Mouse (Mus musculus): Measurements from ENCODE around the gene Vmn1r222.
"Not testable (repeated sequence)": the region's sequence is repeated elsewhere in the genome, so short reads cannot be mapped to it uniquely, and the experiment has no call there.

The Vmn1r222 gene

DNA sequence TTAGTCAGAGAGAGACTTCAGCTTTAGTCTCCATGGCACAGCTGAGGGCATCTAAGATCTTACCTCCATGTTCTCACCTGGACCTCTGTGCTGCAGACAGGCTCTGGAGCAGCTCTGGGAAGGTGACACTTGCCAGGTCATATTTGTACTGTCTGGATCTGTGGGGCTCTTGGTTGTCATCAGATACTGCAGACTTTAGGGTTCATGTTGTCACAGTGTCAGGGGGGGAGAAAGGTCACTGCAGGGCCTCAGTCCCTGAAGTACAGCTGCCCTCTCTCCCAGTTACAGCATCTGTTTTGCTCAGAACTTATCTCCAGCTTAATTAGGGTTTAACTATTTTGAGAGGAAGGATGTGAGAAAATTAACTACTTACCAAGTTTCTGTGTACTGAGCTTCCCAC lies at the start of gene Vmn1r222:
Gene Vmn1r222, minus strand, starts transcription at position 101 of the 400 bp plus-strand sequence.
- DNase-seq (ENCODE audit: extremely low read depth, low read depth, low spot score) = not testable (repeated sequence)

GRCm38 (mm10) chr13:23285191-23285920 lies 49.6 kb upstream of the Vmn1r222 start:
- DNase-seq (ENCODE audit: extremely low read depth, low read depth, low spot score) = no peak

DNA sequence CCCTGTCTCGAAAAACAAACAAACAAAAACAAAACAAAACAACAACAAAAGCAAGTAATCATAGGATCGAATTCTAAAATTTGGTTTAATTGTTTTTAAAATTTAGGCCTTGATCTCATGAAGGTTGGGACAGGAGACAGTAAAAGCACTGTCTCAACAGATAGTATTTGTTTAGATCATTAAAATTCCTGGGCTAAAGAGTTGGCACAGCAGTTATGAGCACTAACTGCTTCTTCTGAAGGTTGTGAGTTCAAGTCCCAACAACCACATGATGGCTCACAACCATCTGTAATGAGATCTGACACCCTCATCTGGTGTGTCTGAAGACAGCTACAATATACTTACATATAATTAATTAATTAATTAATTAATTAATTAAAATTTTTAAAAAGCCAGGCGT lies 44.2 kb upstream of the Vmn1r222 start:
- no peak for DNase-seq (ENCODE audit: extremely low read depth, low read depth, low spot score)

- no peak for DNase-seq (ENCODE audit: extremely low read depth, low read depth, low spot score)
These were observed 43.8 kb upstream of the Vmn1r222 start for GRCm38 (mm10) chr13:23279576-23279975.

- DNase-seq (ENCODE audit: extremely low read depth, low read depth, low spot score) = no peak
These were observed 34.8 kb upstream of the Vmn1r222 start for GRCm38 (mm10) chr13:23270321-23271101.

DNA sequence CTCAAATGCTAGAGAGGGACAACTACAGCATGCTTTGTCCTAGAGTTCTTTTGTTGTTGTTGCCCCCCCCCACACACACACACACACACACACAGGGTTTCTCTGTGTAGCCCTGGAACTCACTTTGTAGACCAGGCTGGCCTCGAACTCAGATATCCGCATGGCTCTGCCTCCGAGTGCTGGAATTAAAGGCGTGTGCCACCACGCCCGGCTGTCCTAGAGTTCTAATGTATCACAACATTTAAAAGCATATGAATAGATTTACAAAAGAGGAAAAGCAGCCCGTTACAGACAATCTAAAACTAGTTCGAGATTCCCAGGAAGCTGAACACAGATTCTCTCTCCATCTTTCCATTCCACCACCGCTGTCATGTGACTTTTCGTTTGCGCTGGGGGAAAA lies 33.9 kb upstream of the Vmn1r222 start:
- DNase-seq (ENCODE audit: extremely low read depth, low read depth, low spot score) = no peak

DNA sequence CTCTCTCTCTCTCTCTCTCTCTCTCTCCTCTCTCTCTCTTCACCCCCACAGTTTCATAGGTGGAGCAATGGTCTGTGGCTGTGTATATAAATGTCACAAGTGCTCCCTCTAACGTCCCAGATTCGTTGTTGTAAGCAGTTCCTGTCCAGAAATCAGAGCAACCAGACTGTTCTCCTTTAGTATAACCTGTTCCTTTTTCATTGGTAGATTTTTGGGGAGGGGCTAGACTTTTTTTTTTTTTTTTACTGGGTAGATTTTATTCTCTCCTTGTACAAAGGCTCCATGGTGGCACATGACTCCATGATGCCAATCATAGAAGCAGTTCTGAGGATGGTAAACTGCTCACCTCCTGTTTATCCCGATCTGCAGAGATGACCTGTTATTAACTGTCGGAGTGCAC lies 33.4 kb upstream of the Vmn1r222 start:
- DNase-seq (ENCODE audit: extremely low read depth, low read depth, low spot score) = not testable (repeated sequence)

GRCm38 (mm10) chr13:23268606-23269005 lies 32.9 kb upstream of the Vmn1r222 start:
- DNase-seq (ENCODE audit: extremely low read depth, low read depth, low spot score) = not testable (repeated sequence)

- no peak for DNase-seq (ENCODE audit: extremely low read depth, low read depth, low spot score)
These were observed 22.9 kb upstream of the Vmn1r222 start for GRCm38 (mm10) chr13:23258546-23259048.

DNA sequence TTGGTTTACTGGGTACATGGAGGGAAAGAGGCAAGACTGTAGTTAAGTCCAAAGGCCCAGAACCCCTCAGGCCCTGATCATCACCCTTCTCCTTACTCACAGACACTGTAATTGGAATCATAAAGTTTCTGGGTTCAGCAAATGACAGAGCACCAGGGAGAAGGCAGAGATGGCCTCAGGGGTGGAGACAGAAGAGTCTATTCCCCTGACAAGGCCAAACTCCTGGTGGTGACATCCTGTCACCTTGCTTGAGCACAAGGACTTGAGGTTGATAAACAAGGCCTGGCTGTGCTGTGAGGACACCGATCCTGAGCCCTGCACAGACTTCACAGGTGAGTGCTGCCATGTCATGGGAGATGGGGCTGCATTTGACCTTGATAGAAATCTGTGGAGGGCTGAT lies 11.1 kb upstream of the Vmn1r222 start, which contains the start of gene Vmn1r223:
Gene Vmn1r223, plus strand, starts transcription at position 301 of the 400 bp plus-strand sequence.
- DNase-seq (ENCODE audit: extremely low read depth, low read depth, low spot score) = not testable (repeated sequence)

DNA sequence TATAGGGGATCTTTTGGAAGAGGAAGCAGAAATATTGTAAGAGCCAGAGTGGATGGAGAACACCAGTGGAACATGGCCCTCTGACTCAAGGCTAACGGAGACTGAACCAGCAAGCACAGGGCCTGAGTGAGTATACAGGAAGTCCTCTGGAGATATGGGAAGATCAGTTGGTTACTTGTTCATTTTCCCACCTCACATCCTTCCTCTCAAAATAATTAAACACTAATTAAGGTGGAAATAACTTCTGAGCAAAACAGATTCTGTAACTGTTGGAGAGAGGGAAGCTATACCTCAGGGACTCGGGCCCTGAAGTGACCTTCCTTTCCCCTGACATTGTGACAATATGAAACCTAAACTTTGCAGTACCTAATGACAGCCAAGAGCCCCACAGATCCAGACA lies 21.9 kb downstream of the Vmn1r222 start, which contains the start of gene Vmn1r221:
Gene Vmn1r221, plus strand, starts transcription at position 301 of the 400 bp plus-strand sequence.
- DNase-seq (ENCODE audit: extremely low read depth, low read depth, low spot score) = not testable (repeated sequence)

- not testable (repeated sequence) for DNase-seq (ENCODE audit: extremely low read depth, low read depth, low spot score)
These were observed 31.9 kb downstream of the Vmn1r222 start for GRCm38 (mm10) chr13:23203885-23204284.

DNA sequence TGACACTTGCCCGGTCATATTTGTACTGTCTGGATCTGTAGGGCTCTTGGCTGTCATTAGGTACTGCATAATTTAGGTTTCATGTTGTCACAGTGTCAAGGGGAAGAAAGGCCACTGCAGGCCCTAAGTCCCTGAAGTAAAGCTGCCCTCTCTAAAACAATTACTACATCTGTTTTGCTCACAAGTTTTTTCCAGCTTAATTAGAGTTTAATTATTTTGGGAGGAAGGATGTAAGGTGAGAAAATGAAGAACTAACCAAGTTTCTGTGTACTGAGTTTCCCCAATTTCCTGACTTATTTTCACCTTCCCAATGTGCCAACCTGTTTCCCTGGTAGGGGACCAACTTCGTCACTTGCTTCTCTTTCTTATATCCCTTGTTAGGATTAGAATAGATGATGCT lies 47.9 kb downstream of the Vmn1r222 start, which contains the start of gene Vmn1r220:
Gene Vmn1r220, minus strand, starts transcription at position 101 of the 400 bp plus-strand sequence.
- DNase-seq (ENCODE audit: extremely low read depth, low read depth, low spot score) = no peak

Measured in fat pad, adult 2 months (tissue).